Mouse (Mus musculus) activated CD4-positive, CD25-positive, alpha-beta regulatory T cell (primary cell): ENCODE measurements around the gene Igf2bp3. TPM values are rescaled to one million over a fixed set of nuclear protein-coding genes. Genes with fewer than 3 reads are reported as not detected.

Experiments used
- polyA plus RNA-seq, 2 experiments: library from polyadenylated mRNA; unstranded; fragments of 100-300 nt; shearing (Covaris generic); gene quantifications; one replicate each; pipeline ENCODE4 v1.2.1; 2017

Igf2bp3 gene
- 10 to 100 TPM in 1 of 2 experiments, 1 to 10 TPM in 1; 8.5 to 22.4 TPM for polyA plus RNA-seq

GRCm38 (mm10) chr6:49214928-49215747, at the start of gene Igf2bp3:
Gene Igf2bp3, minus strand, starts transcription at chr6:49214957.

GRCm38 (mm10) chr6:49263847-49264243, 49.1 kb upstream of the Igf2bp3 start, which contains the start of gene Tra2a:
Gene Tra2a, minus strand, starts transcription at chr6:49264033.

DNA sequence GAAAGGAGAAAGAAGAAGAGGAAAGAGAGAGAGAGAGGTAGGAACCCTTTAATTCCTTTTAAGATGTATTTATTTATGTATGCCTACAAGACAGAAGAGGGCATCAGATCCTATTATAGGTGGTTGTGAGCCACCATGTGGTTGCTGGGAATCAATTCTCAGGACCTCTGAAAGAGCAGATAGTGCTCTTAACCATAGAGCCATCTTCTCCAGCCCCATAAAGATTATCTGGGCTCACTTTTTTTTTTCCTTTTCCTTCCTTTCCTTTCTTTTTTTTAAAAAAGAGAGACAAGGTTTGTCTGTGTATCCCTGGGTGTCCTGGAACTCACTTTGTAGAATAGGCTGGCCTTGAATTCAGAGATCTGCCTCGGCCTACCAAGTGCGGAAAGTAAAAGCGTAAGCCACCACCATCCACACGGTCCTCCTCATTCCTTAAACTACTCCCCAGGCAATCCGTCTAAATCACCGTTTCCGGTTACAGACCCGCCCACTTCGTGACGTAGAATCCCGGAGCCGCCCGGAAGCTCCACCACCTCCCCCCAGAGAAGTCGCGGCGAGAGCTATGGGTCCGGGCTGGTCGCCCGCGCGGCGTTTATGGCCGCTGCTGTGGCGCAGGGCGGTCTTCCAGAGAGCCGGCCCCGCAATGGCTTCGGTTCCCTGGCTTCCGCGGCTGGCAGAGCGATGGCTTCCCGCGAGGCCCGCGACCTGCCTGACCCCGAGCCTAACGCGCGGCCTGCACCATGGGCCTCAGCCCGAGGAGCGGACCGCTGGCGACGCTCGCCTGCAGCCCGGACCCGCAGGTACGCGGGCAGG, 141.2 kb downstream of the Igf2bp3 start, which contains the start of gene Malsu1:
Malsu1 (plus strand) TSS at position 492 of the 813 bp plus-strand sequence.

DNA sequence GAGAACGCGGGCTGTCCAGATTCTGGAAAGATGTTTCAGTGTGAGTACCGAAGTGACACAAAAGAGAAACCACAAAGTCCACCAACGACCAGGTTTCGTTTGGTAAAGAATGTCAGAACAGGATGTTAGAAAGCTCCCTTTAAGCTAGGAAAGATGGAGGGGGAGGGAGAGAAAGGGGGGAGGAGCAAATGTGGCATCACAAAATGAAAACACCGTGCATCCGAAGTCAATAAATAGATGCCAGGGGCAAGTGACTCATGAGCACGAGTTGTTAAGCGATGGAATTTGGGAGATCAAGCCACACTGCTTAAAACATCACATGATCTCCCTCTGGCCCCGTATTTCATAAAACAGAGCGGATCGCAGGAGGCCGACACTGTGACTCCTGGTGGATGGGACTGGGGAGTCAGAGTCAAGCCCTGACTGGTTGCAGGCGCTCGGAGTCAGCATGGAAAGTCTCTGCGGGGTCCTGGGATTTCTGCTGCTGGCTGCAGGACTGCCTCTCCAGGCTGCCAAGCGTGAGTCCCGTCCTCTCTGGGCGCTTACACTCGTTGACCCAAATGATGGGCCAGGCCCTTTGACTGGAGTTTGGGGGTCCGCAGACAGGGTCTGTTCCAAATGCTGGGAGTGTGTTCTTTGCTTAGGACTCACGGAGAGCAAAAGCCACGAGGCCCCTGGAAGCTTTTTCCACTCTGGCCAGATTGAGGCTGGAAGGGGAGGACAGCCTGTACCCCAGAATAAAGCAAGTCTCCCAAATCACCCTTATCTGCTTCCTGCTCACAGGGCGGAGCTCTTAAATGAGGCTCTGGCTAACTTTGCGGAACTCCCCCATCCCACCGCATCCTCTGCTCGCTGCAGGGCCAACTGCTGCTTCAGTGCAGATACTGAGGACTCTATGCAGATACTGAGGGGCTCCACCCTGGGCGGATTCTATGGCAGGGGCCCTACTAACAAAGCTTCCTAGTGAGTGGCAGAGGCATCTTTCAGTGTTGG, 178.2 kb downstream of the Igf2bp3 start, which contains the start of gene Gpnmb:
Gpnmb (plus strand) TSS at position 272 of the 993 bp plus-strand sequence.

Other genes with a start within 250 kb of the Igf2bp3 start
- under 1 TPM in 1 of 2 experiments, not detected in 1; 0.71 TPM for gene Doxl2, start 240.0 kb downstream of the Igf2bp3 start, polyA plus RNA-seq
- gene Svs1, start 228.1 kb downstream of the Igf2bp3 start, polyA plus RNA-seq: not detected
- gene Gpnmb, start 178.4 kb downstream of the Igf2bp3 start, polyA plus RNA-seq: 1 to 10 TPM; 2.8 to 3.5 TPM
- 10 to 100 TPM; 60.6 to 87.8 TPM for gene Malsu1, start 141.2 kb downstream of the Igf2bp3 start, polyA plus RNA-seq
- 10 to 100 TPM; 42.2 to 53.3 TPM for gene Tra2a, start 49.1 kb upstream of the Igf2bp3 start, polyA plus RNA-seq
- 10 to 100 TPM; 13.1 to 13.9 TPM for gene Ccdc126, start 104.3 kb upstream of the Igf2bp3 start, polyA plus RNA-seq
- gene Fam221a, start 152.8 kb upstream of the Igf2bp3 start, polyA plus RNA-seq: 1 to 10 TPM; 3.3 to 6.9 TPM
- gene Stk31, start 180.6 kb upstream of the Igf2bp3 start, polyA plus RNA-seq: not detected